Mouse (Mus musculus): ENCODE results near the gene Sema5a.

The Sema5a gene

DNA sequence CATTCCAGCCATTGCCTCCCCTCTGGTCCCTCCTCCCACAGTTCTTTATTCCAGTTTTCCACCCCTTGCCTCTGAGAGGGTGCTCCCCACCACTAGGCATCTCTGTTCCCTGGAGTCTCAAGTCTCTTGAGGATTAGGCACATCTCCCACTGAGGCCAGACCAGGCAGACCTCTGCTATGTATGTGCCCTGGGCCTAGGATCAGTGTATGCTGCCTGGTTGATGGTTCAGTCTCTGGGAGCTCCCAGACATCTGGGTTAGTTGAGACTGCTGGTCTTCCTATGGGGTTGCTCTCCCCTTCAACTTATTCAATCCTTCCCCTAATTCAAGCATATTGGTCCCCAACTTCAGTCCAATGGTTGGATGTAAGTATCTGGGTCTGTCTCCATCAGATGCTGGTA, 189.7 kb downstream of the Sema5a start:
- DNase-seq (ENCODE audit: low read depth, low spot score): no peak

DNA sequence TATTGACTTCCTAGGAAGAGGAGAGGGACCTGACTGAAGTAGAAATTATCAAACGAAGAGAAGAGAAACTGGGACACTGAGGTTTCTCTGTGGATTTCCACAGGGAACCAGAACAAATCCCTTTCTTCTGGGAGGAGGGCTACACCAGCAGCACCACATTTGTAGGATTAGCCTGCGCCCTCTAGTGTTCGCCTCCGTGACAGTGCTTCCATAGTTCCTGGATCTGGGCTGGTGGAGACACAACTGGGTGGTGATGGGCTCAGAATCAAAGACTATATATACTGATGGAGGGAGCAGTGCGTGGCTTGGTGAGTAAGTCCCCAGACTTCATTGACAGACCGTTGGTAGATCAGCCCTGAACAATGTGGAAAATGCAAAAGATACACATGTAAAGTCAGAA, 193.0 kb downstream of the Sema5a start:
- no peak for DNase-seq (ENCODE audit: low read depth, low spot score)

GRCm38 (mm10) chr15:32442745-32443144, 198.1 kb downstream of the Sema5a start:
- DNase-seq (ENCODE audit: low read depth, low spot score): no peak

- no peak for DNase-seq (ENCODE audit: low read depth, low spot score)
Measured at GRCm38 (mm10) chr15:32447558-32448349, 203.1 kb downstream of the Sema5a start.

- DNase-seq (ENCODE audit: low read depth, low spot score): no peak
Measured at GRCm38 (mm10) chr15:32459046-32459445, 214.4 kb downstream of the Sema5a start.

DNA sequence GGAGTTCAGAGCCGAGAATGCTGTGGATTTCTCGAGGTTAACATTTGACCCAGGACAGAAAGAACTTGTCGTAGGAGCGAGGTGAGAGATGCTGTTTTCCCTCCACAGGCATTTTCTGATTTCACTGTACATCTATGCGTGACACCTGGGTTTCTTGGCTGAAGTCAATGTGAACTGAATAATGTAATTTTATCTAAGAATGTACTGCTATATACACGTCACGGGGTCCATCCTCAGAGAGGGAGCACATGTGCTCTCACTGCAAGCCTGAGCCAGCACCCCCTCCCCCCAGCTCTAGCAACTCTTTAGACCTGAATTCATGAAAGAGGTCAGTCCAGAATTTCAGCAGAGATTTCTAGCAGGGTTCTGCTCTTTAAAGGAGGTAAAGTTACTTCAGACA, 215.6 kb downstream of the Sema5a start:
- DNase-seq (ENCODE audit: low read depth, low spot score): no peak

GRCm38 (mm10) chr15:32471480-32472050, 227.0 kb downstream of the Sema5a start:
- no peak for DNase-seq (ENCODE audit: low read depth, low spot score)

- no peak for DNase-seq (ENCODE audit: low read depth, low spot score)
Measured at GRCm38 (mm10) chr15:32480747-32481146, 236.1 kb downstream of the Sema5a start.

DNA sequence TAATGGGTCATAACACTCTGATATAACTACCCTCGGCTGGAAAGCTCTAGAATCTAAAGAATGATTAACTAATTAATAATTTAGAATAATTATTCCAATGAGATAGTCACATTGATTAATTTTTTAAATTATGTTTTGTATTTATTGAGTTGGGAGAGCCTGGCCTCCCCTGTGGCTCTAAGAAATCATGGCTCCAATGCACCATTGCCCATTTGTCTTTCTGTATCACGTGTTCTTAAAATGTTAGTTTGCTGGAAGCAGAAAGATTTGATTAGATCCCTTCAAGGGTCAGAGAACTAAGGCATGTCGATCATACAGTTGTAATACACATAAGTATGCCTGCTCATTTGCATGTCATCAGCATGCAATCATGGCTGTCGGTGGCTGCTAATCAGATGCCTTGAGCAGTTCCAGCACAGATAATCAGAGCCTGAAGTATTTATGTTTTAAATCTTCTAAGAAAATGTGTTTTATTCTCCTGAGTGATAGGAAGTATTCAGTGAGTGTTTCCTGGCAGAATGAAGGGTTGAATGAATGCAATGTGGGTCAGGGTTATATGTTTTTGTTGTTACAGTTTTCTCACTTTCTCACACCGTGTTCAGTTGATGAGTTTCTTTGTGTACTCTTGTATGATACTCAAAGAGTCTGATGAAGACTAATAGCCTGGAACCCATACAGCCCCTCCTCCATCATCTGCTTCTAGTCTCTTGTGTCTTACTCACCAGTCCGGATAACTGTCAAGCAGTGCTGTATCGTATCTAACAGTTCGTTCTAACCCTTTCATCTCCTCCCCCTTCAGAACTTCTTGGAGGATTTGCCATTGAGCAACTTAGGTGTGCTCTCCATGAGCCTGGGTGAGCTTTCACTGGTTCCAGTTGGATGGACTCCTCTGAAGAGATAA, 240.7 kb downstream of the Sema5a start:
- no peak for DNase-seq (ENCODE audit: low read depth, low spot score)

DNA sequence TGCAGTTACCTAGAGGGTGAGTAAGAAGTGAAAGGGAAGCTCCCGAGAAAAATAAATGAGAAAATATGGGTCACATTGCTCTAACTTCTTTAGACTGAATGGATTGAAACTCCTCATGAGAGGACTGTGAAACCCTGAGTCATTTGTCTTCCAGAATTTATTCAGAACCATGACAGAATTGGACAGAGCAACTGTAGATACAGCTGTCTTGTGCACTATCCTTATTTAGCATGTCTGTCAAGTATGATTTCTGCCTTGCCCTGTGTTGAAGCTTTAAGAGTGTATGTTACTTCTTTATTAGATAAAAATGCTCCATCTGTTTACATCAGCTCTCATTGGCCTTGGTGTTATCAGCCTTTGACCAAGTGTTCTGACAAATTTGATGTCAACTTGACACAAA, 243.4 kb downstream of the Sema5a start:
- no peak for DNase-seq (ENCODE audit: low read depth, low spot score)

DNA sequence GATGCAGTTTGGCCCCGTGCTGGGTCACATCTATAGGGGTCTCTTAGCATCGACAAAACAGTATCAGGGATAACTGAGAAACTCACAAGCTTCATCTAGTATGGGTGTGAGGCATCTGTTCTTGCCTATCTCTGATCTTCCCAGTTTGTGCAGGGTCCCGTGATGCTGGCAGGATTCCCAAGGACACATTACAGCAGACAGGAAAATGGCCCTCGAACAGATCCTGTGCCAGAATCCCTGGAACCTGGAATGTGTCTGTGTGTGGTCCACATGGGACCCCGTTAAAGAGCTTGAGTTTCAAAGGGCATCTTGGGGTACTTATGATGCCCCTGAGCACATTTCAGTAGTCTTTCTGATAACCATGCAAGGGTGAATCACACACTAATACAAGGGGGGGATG, 249.6 kb downstream of the Sema5a start:
- DNase-seq (ENCODE audit: low read depth, low spot score): no peak

GRCm38 (mm10) chr15:32494899-32495298, 250.3 kb downstream of the Sema5a start:
- no peak for DNase-seq (ENCODE audit: low read depth, low spot score)

GRCm38 (mm10) chr15:32496880-32497279, 252.3 kb downstream of the Sema5a start:
- no peak for DNase-seq (ENCODE audit: low read depth, low spot score)

- no peak for DNase-seq (ENCODE audit: low read depth, low spot score)
Measured at GRCm38 (mm10) chr15:32505941-32506340, 261.3 kb downstream of the Sema5a start.

- no peak for DNase-seq (ENCODE audit: low read depth, low spot score)
Measured at GRCm38 (mm10) chr15:32508282-32508681, 263.7 kb downstream of the Sema5a start.

DNA sequence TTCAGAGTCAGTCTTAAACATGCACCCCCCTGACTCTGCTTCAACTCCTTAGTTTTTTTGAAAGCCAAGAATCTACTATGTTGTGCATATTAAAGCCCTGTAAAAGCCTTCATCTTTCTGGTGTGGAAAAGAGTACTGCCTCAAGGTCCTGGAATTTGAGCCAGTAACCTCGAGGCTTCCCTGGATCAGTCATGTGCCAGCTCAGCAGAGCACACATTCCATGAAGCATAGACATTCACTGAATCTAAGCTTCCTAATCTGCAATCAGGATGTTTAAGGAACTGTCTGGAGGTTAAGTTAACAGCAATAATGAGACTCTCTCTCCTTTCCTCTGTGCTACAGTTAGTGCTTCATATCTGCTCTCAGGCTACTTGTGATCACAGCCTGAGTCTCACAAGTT, 270.3 kb downstream of the Sema5a start:
- DNase-seq (ENCODE audit: low read depth, low spot score): no peak

GRCm38 (mm10) chr15:32517954-32518353, 273.3 kb downstream of the Sema5a start:
- no peak for DNase-seq (ENCODE audit: low read depth, low spot score)

DNA sequence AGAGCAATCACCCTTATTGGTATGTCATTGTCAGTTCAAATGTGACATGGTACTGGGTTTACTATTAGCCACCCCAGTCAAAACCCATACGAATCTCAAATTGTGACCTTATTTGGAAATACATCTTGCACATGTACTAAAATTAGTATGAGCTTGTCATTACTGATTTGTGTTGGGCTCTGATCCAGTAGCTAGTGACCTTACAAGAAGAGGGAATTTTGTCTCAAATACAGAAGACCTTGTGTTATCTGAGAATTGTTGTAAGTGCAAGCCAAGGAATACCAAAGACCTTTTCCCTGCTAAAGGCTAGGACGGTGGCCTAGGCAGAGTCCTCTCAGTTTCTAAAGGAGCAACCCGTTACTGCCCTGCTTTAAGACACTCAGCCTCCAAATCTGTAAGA, 287.9 kb downstream of the Sema5a start:
- no peak for DNase-seq (ENCODE audit: low read depth, low spot score)

DNA sequence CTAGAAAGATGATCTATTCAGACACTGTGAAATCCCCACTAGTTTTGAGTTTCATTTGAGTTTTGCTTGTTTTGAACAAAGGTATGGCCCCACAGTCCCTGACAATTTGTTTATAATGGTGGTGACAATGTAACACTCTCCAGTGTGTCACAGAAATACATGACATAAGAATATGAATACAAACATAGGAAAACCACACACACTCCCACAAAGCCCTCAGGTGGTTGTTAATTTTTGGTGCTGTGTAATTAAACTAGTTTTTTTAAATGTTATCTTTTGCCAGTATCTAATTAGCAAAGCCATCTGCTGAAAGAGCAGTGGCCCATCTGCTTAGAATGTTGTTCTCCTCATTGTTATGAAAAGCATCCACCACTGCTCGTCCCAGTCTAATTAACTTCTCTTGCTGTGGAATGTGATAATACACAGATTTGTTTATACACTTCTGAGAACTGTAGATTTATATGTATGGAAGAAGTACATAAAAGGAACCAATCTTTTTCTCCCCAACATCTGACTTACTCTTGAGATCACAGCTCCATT, 289.0 kb downstream of the Sema5a start:
- no peak for DNase-seq (ENCODE audit: low read depth, low spot score)

DNA sequence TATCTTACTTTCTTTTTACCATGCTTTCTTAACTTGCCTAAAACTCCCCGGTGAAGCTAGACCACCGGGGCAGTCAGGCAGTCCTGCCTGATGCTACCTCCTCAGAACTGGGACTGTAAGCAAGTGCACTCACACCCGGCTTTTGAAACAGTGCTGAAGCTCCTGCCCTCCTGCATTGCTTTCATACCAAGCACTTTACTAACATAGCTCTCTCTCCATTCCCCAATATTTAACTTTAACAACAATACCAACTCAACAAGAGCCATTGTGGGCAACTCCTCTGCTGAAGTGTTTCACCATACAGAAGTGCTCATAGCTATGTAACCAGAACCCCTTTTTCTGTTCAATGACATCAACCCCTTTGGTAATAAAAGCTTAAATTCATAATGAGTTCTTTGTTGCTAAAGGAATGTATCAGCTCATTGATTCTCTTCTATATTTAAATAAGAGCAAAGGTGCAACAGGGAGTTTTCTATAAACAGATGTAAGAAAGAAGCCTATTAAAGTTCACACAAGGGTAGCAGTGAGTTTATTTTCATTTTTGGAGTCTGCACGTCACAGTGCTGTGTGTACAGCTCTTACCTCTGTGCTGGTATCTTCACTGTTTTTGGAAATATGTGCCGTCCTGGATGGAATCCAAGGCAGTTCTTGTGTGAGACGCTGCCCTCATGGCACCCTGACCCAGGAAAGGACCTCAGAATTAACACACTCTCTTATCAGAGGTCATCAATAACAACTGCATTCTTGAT, 292.3 kb downstream of the Sema5a start:
- no peak for DNase-seq (ENCODE audit: low read depth, low spot score)

DNA sequence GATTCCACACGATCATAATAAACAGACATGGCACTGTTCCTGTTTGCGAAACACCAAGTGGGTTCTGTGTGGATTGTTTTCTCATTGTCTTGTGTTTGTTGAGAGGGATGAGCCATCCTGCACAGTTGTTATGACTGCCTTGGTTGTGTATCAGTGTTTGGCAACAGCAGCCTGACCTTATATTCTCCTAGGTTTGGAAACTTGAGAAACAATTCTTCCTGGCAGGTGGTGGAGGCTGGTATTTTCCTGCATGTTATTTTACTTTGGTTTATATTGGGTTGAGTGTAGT, 292.8 kb downstream of the Sema5a start:
- no peak for DNase-seq (ENCODE audit: low read depth, low spot score)

DNA sequence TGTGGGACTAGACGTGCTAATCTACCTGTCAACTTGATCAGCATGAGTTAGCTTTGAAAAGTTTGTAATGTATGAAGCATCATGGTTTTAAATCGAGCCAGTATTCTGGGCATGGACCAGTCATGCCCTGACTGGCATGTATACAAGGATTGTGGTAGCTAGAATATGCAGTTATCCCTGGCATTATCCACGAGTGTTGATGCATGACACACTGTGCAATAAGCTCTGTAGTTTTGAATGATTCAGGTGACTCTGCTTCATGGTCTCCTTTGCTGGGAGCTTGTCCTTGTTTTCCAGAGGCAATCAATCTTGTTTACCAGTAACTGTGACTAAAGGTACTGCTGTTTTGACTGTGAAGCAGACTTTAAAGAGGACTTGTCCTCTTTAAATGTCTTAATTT, 293.5 kb downstream of the Sema5a start:
- DNase-seq (ENCODE audit: low read depth, low spot score): no peak
